9 mouse cellular contexts compared by ENCODE assay signal in the genomic region with DNA sequence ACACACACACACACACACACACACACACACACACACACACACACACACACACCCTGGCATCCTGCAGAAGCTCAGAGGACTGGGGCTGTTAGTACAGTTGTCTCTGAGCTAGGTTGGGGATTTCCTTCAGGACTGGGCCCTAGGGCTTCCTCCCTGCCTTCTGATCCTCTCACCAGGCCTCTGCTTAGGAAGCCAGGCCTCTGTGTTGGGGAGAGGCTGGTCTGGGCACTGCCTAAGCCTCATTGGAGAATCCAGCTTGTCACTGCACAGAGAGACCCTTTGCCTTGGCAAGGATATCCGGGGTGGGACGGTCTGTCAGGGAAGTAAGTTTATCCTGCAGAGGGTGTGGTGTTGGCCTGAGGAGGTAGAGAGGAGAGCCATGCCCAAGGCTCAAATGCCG. TPM values are rescaled to one million over a fixed set of nuclear protein-coding genes. Genes with fewer than 3 reads are reported as not detected.
DNase-seq lines count a peak whose midpoint lies in the region; ATAC-seq and TF ChIP-seq lines count a peak whose summit lies in the region.
"Had no signal": no experiment of that assay in that cellular context is flagged by ENCODE, and none has a peak within 500 bp of the region (broad histone marks: within the 10 kb centered on the region; RNA-seq: fewer than 3 reads in every experiment).

No protein-coding gene starts in this region.

- no peaks in the 10 kb centered on the region for H3K36me3 ChIP-seq in forebrain, embryonic 13.5 days (ENCODE audit: poor library complexity, severe bottlenecking)
- H3K36me3 ChIP-seq in forebrain, embryonic 11.5 days (ENCODE audit: control insufficient read depth, insufficient read depth, low read length) = no peaks in the 10 kb centered on the region
- H3K36me3 ChIP-seq in intestine, embryonic 15.5 days = no peaks in the 10 kb centered on the region
- H3K36me3 ChIP-seq: hindbrain, embryonic 15.5 days had no signal

- peaks cover 56% of the 10 kb centered on the region for H3K4me1 ChIP-seq in forebrain, embryonic 13.5 days
- peaks cover 15% of the 10 kb centered on the region; the same call in 1 of the 2 replicates for H3K4me1 ChIP-seq in forebrain, embryonic 11.5 days (replicated peaks; ENCODE audit: control insufficient read depth, insufficient read depth, low read length)
- H3K4me1 ChIP-seq in bone marrow, adult 2 months (ENCODE audit: control insufficient read depth, insufficient read depth, low read length) = peaks cover 6% of the 10 kb centered on the region
- peaks cover 50% of the 10 kb centered on the region for H3K4me1 ChIP-seq in intestine, embryonic 15.5 days (replicated peaks)

- no peaks in the 10 kb centered on the region for H3K9me3 ChIP-seq in forebrain, embryonic 13.5 days (replicated peaks)
- H3K9me3 ChIP-seq in forebrain, embryonic 11.5 days (ENCODE audit: control insufficient read depth, low read length) = no peaks in the 10 kb centered on the region
- no peaks in the 10 kb centered on the region for H3K9me3 ChIP-seq in intestine, embryonic 15.5 days
- H3K9me3 ChIP-seq: hindbrain, embryonic 15.5 days had no signal

- DNase-seq in forebrain, embryonic 11.5 days (ENCODE audit: low spot score) = no peak
- DNase-seq in lung, postnatal 36 days = peak; percentile 74
- no peak for DNase-seq in urinary bladder, postnatal 25 days (ENCODE audit: low spot score)
- DNase-seq in ovary, postnatal 14 days (ENCODE audit: low spot score) = no peak
- DNase-seq in cerebellum, adult 11-12 months = no peak

- 54% methylated on average over 3 of the region's 3 CpGs for WGBS in forebrain, embryonic 13.5 days
- 39% methylated on average over 3 of the region's 3 CpGs for WGBS in forebrain, embryonic 11.5 days
- WGBS in bone marrow, adult 2 months = 11% methylated on average over 3 of the region's 3 CpGs
- WGBS in intestine, embryonic 15.5 days = 12% methylated on average over 3 of the region's 3 CpGs

- H3K27me3 ChIP-seq in forebrain, embryonic 13.5 days = no peaks in the 10 kb centered on the region
- H3K27me3 ChIP-seq in forebrain, embryonic 11.5 days (ENCODE audit: control insufficient read depth, insufficient read depth, low read length) = no peaks in the 10 kb centered on the region
- H3K27me3 ChIP-seq in intestine, embryonic 15.5 days (replicated peaks) = no peaks in the 10 kb centered on the region
- H3K27me3 ChIP-seq: hindbrain, embryonic 15.5 days had no signal

- H3K27ac ChIP-seq in forebrain, embryonic 13.5 days = no peak overlapping the region
- no peak overlapping the region for H3K27ac ChIP-seq in forebrain, embryonic 11.5 days (ENCODE audit: low read depth, low read length)
- no peak overlapping the region for H3K27ac ChIP-seq in bone marrow, adult 2 months (ENCODE audit: control insufficient read depth, insufficient read depth, low read depth, low read length, poor library complexity)
- peak overlapping the region; percentile 82 for H3K27ac ChIP-seq in intestine, embryonic 15.5 days
- H3K27ac ChIP-seq: hindbrain, embryonic 15.5 days had no signal

- no peak overlapping the region for H3K4me3 ChIP-seq in forebrain, embryonic 13.5 days
- H3K4me3 ChIP-seq in forebrain, embryonic 11.5 days (ENCODE audit: low read depth, low read length) = no peak overlapping the region
- peak overlapping the region; percentile 1 for H3K4me3 ChIP-seq in bone marrow, adult 2 months (replicated peaks; ENCODE audit: control insufficient read depth, low read depth, low read length)
- peak overlapping the region; percentile 57 for H3K4me3 ChIP-seq in intestine, embryonic 15.5 days (replicated peaks)

- H3K9ac ChIP-seq in forebrain, embryonic 13.5 days = no peak overlapping the region; the same call in 1 of the 2 replicates
- no peak overlapping the region for H3K9ac ChIP-seq in forebrain, embryonic 11.5 days (ENCODE audit: low read length)
- peak overlapping the region; percentile 76 for H3K9ac ChIP-seq in intestine, embryonic 15.5 days
- H3K9ac ChIP-seq: hindbrain, embryonic 15.5 days had no signal

- TF ChIP-seq POLR2A in bone marrow, adult 2 months (IDR thresholded peaks at IDR 0.05; ENCODE audit: borderline replicate concordance, control insufficient read depth, low read depth, low read length) = no peak

- ATAC-seq in forebrain, embryonic 13.5 days = no peak
- no peak for ATAC-seq in forebrain, embryonic 11.5 days (replicated peaks; ENCODE audit: low FRiP score)
- ATAC-seq in intestine, embryonic 15.5 days = no peak

- H3K4me2 ChIP-seq in forebrain, embryonic 13.5 days = peak overlapping the region; percentile 24; the same call in 1 of the 2 replicates
- H3K4me2 ChIP-seq in forebrain, embryonic 11.5 days (ENCODE audit: low read depth, low read length, severe bottlenecking) = no peak overlapping the region
- H3K4me2 ChIP-seq in intestine, embryonic 15.5 days (replicated peaks) = peak overlapping the region; percentile 74

- TF ChIP-seq CTCF in bone marrow, adult 2 months (IDR thresholded peaks at IDR 0.05; ENCODE audit: control insufficient read depth, insufficient read depth, low read length) = no peak

RNA-seq across cellular contexts. Expression of gene Csrp1, which starts 10.4 kb away (rescaled TPM):
- 19.8 and 21.7 TPM in 2 replicates for polyA plus RNA-seq in forebrain, embryonic 13.5 days (2015; fragmentation: Nextera tagmentation; extraction: Ambion mirVana)
- polyA plus RNA-seq in forebrain, embryonic 11.5 days (2014; fragmentation: Nextera tagmentation; extraction: Ambion mirVana) = 37.1 and 39.1 TPM in 2 replicates
- polyA plus RNA-seq in bone marrow, adult 2 months (2011; ENCODE audit: insufficient read depth, insufficient read length, low replicate concordance, missing spikeins) = 61.5 and 109 TPM in 2 replicates
- 203 and 215 TPM in 2 replicates for polyA plus RNA-seq in intestine, embryonic 15.5 days (2015; fragmentation: Nextera tagmentation; extraction: Ambion mirVana)

RNA-seq across cellular contexts. Expression of gene Phlda3, which starts 35.6 kb away (rescaled TPM):
- 12.1 TPM in 2 replicates for polyA plus RNA-seq in forebrain, embryonic 13.5 days (2015; fragmentation: Nextera tagmentation; extraction: Ambion mirVana)
- 21.5 and 24.2 TPM in 2 replicates for polyA plus RNA-seq in forebrain, embryonic 11.5 days (2014; fragmentation: Nextera tagmentation; extraction: Ambion mirVana)
- polyA plus RNA-seq in bone marrow, adult 2 months (2011; ENCODE audit: insufficient read depth, insufficient read length, low replicate concordance, missing spikeins) = 7.6 TPM in 1 of 2 replicates, not detected in the other
- 44.5 and 44.6 TPM in 2 replicates for polyA plus RNA-seq in intestine, embryonic 15.5 days (2015; fragmentation: Nextera tagmentation; extraction: Ambion mirVana)

RNA-seq across cellular contexts. Expression of gene Tnni1, which starts 48.9 kb away (rescaled TPM):
- 0.37 and 1.1 TPM in 2 replicates for polyA plus RNA-seq in forebrain, embryonic 13.5 days (2015; fragmentation: Nextera tagmentation; extraction: Ambion mirVana)
- 0.65 and 1.1 TPM in 2 replicates for polyA plus RNA-seq in forebrain, embryonic 11.5 days (2014; fragmentation: Nextera tagmentation; extraction: Ambion mirVana)
- polyA plus RNA-seq in bone marrow, adult 2 months (2011; ENCODE audit: insufficient read depth, insufficient read length, low replicate concordance, missing spikeins) = not detected in 2 replicates
- 5.4 and 8.3 TPM in 2 replicates for polyA plus RNA-seq in intestine, embryonic 15.5 days (2015; fragmentation: Nextera tagmentation; extraction: Ambion mirVana)

Comparison
In these comparisons a context has a peak if more than half of its experiments do, and no peak if none do; other contexts are left out.
1. H3K4me3 ChIP-seq: peak in bone marrow, adult 2 months (single experiment) and intestine, embryonic 15.5 days (single experiment); none in forebrain, embryonic 13.5 days (single experiment) and forebrain, embryonic 11.5 days (single experiment).